8 mouse cellular contexts compared by ENCODE assay signal in genomic region chr6:118791921-118792368, GRCm38 (mm10).
DNase-seq lines count a peak whose midpoint lies in the region; ATAC-seq lines count a peak whose summit lies in the region.

No protein-coding gene starts in this region.

- no peak for DNase-seq in limb, embryonic 11.5 days (ENCODE audit: low spot score)
- DNase-seq in limb, embryonic 10.5 days (ENCODE audit: low spot score) = no peak
- DNase-seq in forebrain, embryonic 14.5 days (ENCODE audit: low spot score) = peak; percentile 89
- peak; percentile 38 for DNase-seq in heart, postnatal 25 days (ENCODE audit: low spot score)
- peak; percentile 88 for DNase-seq in left cerebral cortex, postnatal 4 days
- peak; percentile 37 for DNase-seq in ovary, postnatal 10 days (ENCODE audit: low spot score)
- no peak for DNase-seq in spleen, postnatal 4 days (ENCODE audit: low spot score in 2 of 2)

- intact Hi-C loops in heart, postnatal 25 days (cut with DNase I) = no loop called here
- intact Hi-C loops in left cerebral cortex, postnatal 4 days (cut with DNase I) = no loop called here

- H3K4me3 ChIP-seq in limb, embryonic 11.5 days (ENCODE audit: low read depth, low read length) = no peak overlapping the region
- H3K4me3 ChIP-seq in limb, embryonic 10.5 days = no peak overlapping the region
- no peak overlapping the region for H3K4me3 ChIP-seq in forebrain, embryonic 14.5 days (ENCODE audit: low read depth, low read length)

- H3K27me3 ChIP-seq in limb, embryonic 11.5 days (ENCODE audit: control insufficient read depth, insufficient read depth, low read length) = no peaks in the 10 kb centered on the region
- no peaks in the 10 kb centered on the region for H3K27me3 ChIP-seq in limb, embryonic 10.5 days (ENCODE audit: low read depth, poor library complexity, severe bottlenecking)
- no peaks in the 10 kb centered on the region for H3K27me3 ChIP-seq in forebrain, embryonic 14.5 days (replicated peaks; ENCODE audit: control insufficient read depth, insufficient read depth, low read length)

- H3K4me2 ChIP-seq in limb, embryonic 11.5 days (ENCODE audit: low read depth, severe bottlenecking) = no peak overlapping the region
- H3K4me2 ChIP-seq in forebrain, embryonic 14.5 days (ENCODE audit: low read length) = 0 out of 2 replicates have a peak overlapping the region, but pooled peaks have one; percentile 21

- H3K4me1 ChIP-seq in limb, embryonic 11.5 days (ENCODE audit: control insufficient read depth, insufficient read depth, low read length) = no peaks in the 10 kb centered on the region
- H3K4me1 ChIP-seq in limb, embryonic 10.5 days = peaks cover 7% of the 10 kb centered on the region
- peaks cover 9% of the 10 kb centered on the region for H3K4me1 ChIP-seq in forebrain, embryonic 14.5 days (ENCODE audit: control insufficient read depth, insufficient read depth, low read length)

- no peak for ATAC-seq in limb, embryonic 11.5 days (ENCODE audit: insufficient number of reproducible peaks, low FRiP score, low TSS enrichment, low read depth)
- peak; percentile 86 for ATAC-seq in forebrain, embryonic 14.5 days
- ATAC-seq in inflammation-experienced regulatory T-cells, adult 6 months = no peak

- no peak overlapping the region for H3K27ac ChIP-seq in limb, embryonic 11.5 days (replicated peaks; ENCODE audit: low read depth, low read length)
- no peak overlapping the region for H3K27ac ChIP-seq in limb, embryonic 10.5 days
- H3K27ac ChIP-seq in forebrain, embryonic 14.5 days (ENCODE audit: low read depth, low read length) = peak overlapping the region; percentile 67; the same call in 1 of the 2 replicates

- H3K9ac ChIP-seq in limb, embryonic 11.5 days (ENCODE audit: low read length) = 0 out of 2 replicates have a peak overlapping the region, but pooled peaks have one; percentile 5
- H3K9ac ChIP-seq in forebrain, embryonic 14.5 days (ENCODE audit: low read length) = 0 out of 2 replicates have a peak overlapping the region, but pooled peaks have one; percentile 35

- no peaks in the 10 kb centered on the region for H3K36me3 ChIP-seq in limb, embryonic 11.5 days (ENCODE audit: control insufficient read depth, insufficient read depth, low read length)
- no peaks in the 10 kb centered on the region for H3K36me3 ChIP-seq in limb, embryonic 10.5 days
- H3K36me3 ChIP-seq in forebrain, embryonic 14.5 days (ENCODE audit: control insufficient read depth, insufficient read depth, low read length) = no peaks in the 10 kb centered on the region

- 51% methylated on average over 5 of the region's 5 CpGs for WGBS in limb, embryonic 11.5 days
- WGBS in limb, embryonic 10.5 days = 61% methylated on average over 5 of the region's 5 CpGs
- WGBS in forebrain, embryonic 14.5 days = 22% methylated on average over 5 of the region's 5 CpGs

- H3K9me3 ChIP-seq in limb, embryonic 11.5 days (ENCODE audit: control insufficient read depth, low read length) = no peaks in the 10 kb centered on the region
- H3K9me3 ChIP-seq in limb, embryonic 10.5 days (replicated peaks) = no peaks in the 10 kb centered on the region
- no peaks in the 10 kb centered on the region for H3K9me3 ChIP-seq in forebrain, embryonic 14.5 days (replicated peaks; ENCODE audit: control insufficient read depth, low read length)

Comparison
In these comparisons a context has a peak if more than half of its experiments do, and no peak if none do; other contexts are left out.
1. DNase-seq: peak in forebrain, embryonic 14.5 days (single experiment), heart, postnatal 25 days (single experiment), left cerebral cortex, postnatal 4 days (single experiment) and ovary, postnatal 10 days (single experiment); none in limb, embryonic 11.5 days (single experiment), limb, embryonic 10.5 days (single experiment) and spleen, postnatal 4 days (0 of 2).